Mouse (Mus musculus) c-Kit-positive CD71-positive TER-119-negative erythroid progenitor cells, embryonic 14.5 days (primary cell): ENCODE data around the gene Gm266.
"Not testable (repeated sequence)": the region's sequence is repeated elsewhere in the genome, so short reads cannot be mapped to it uniquely, and the experiment has no call there.

Experiments
- DNase-seq: peaks from one replicate; pipeline ENCODE4 v3.0.0-alpha.2; 2013; ENCODE audit warnings: low read depth

Gene Gm266

GRCm38 (mm10) chr12:111485652-111486306 is at the start of gene Gm266:
Gene Gm266 (minus strand): TSS chr12:111485823.
- no peak for DNase-seq

DNA sequence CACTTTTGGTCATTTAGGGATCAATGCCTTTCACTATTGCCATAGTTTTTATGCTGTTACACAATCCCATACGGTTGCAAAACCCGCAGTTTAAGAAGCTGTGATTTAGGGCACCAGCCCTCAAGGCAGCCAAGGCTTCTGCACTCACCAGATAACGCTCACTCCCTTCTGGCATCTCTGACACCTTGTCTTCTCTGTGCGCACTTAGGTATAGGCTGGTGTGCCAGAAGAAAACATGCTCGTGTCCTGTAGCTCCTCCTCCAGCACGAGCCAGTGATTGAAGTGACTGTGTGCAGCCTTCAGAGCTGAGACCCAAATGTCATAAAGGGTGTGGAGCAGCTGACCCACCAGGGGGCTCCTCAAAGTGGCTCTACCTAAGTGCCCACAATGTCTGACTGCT is 49.7 kb upstream of the Gm266 start:
- DNase-seq, result peak; percentile 76

GRCm38 (mm10) chr12:111533096-111533794 is 47.6 kb upstream of the Gm266 start:
- no peak for DNase-seq

DNA sequence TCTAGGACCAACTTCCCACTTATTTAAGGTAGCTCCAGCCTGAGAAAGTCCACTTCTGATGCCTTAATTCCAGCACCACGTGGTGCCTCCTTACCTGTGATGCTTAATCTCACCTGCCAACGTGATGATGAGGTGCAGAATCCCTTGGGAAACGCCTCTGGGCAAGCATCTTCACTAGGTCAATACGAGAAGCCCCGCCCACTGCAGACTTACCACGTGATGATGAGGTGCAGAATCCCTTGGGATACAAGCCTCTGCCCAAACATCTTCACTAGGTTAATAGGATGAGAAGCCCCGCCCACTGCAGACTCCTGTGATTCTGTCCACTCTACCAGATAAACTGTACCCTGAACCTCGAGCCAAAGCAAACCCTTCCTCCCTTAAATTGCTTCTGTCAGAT is 43.6 kb upstream of the Gm266 start:
- DNase-seq, result no peak

DNA sequence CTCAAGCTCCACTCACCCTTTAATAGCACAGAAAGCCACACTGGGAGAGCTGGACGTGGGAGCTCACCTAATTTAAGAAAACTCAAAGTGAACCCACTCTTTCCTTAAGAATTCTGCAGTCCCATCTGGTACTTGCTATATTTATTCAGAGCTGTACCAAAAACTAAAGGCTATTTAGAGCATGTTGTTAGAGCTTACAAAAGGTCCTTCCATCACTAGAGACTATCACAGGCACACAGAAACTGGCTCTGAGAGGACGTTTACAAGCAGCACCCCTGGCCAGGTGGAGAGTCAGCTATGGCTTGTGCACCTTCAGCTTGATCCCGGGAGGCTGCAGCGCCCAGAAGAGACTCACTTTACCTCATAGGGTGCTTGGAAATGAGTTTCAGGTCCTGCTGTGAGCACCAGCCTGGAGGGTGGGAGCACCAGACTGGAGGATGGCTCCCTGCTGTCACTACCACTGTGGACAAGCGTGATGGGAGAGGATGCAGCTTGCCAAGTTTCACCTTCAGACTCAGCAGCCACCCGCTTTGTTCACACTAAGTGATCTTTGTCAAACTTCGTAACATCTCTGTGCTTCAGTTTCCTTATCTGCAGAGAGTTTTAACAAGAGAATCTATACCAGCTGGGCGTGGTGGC is 42.1 kb upstream of the Gm266 start:
- DNase-seq, result no peak

DNA sequence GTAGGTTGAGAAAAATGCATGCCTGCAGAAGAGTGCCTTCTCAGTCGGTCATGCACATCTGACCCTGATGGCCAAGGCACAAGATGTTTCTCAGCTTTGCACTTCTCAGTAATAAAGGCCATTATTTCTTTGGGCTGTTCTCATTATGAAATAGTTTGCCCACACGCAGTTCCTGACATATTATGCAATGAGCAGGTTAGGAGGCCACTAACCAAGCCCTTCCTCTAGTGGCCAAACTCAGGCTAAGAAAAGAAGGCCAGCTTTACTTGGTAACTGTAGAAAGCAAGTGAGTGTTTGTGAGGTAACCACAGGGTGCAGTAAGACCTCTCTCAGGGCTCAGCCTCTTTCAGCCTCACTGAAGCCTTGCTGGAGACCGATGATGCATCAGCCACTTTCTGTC is 39.3 kb upstream of the Gm266 start:
- no peak for DNase-seq

DNA sequence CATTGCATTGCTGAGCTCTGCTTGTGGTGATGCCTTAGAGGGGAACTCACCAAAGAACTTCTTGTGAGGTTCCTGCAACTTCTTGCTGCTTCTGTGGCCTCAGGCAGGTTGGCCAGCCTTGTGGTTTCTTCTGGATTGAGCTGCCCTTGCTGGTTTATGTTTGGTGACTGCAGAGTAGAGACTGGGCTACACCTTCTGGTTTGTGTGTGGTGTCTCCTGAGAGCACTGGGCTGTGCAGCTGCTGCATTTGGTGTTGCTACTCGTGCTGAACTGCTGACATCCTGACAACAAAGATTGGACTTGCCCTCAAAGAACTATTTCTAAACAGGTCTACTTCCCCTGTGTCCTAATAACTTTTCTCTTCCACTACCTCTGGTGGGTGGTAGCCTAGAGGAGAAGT is 38.8 kb upstream of the Gm266 start:
- DNase-seq, result no peak

DNA sequence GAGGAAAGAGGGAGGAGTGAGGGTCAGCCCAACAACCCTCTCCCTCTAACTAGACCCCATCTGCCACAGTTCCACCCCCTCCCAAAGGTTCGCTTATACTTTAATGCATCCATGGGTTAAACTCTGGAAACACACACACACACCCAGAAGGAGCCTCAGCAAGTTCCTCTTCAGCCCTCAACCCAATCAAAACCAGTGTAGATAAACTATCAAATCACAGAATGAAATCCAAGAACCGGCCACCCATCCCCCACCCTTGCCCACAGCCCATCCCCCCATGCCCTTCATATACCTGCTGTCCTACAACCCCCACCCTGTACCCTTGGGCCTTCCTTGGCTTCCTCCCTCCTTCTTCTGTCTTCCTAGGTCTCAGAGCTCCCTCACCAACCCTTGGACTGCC is 35.4 kb upstream of the Gm266 start:
- DNase-seq, result no peak

DNA sequence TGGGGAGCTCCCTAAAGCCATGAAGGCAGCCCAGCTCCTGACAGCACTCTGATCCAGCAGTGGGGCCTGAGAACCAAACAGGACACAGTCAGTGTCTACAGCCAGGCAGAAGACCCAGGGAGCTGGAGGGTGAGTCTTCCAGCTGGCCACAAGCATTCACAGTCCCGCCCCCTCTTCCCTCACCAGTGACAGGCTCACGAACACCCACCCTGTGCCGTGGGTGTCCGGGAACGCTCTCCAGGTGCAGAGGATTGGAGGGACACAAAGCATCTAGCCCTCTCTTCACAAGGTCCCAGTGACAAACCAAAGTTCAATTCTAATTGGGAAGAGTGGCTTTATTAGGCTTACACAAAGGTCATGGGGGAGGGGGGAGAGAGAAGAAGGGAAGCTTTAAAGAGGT is 34.2 kb upstream of the Gm266 start:
- no peak for DNase-seq

GRCm38 (mm10) chr12:111518391-111518790 is 32.8 kb upstream of the Gm266 start:
- no peak for DNase-seq

DNA sequence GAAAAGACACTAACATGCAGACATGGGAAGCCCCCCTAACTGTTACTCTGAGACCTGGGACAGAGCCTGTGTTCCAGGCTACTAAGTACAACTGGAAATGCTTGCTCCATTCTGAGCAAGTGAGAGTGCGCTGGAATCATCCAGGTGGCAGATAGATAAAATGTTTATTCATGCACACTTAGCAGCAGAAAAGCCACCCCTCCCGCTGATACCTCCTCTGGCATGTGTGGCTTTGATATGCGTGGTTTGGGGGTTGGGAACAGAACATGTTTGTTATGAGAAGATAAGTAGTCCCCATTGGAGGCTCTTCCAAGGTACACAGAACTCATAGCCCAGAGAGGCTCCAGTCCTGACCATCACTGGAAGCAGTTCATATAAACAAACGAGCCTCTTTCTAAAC is 32.3 kb upstream of the Gm266 start:
- peak; percentile 93 for DNase-seq

DNA sequence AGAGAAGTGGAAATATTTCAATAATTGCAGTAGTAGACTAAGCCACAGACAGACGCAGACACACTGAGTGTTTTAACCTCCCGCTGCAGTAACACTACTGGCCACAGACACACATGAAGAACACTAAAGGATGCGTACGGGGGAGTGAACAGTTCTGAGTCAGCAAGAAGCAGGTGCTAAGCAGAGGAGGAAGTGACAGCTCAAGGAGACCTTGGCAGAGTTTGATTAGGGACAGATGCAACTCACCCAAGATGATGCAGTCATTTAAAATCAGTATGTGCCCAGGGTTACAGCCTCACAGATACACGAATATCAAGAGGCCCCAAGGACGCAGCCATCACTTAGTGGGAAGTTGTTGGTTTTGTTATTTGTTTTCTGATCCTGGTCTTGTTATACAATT is 31.2 kb upstream of the Gm266 start:
- DNase-seq, result no peak

DNA sequence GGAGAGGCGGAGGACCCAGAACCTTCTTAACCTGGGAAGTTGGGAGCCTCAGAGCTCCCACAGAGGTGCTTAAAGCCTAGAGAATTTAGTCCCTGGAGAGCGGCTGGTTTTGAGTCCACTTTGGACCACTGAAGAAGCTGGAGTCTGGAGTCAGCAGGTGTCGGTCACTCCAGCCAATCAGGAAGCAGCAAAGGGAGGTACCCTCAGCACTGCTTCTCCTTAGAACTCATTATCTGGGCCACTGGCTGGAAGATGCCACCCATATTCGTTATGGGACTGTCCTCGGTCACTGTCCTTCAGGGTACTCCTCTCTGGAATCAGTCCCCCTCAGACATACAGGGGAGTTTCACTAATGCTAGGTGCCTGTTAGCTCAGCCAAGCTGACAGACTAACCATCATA is 30.3 kb upstream of the Gm266 start:
- DNase-seq, result no peak

GRCm38 (mm10) chr12:111514874-111515649 is 29.4 kb upstream of the Gm266 start:
- no peak for DNase-seq

- DNase-seq, result no peak
These were observed 28.7 kb upstream of the Gm266 start for GRCm38 (mm10) chr12:111514231-111514792.

- DNase-seq, result no peak
These were observed 28.1 kb upstream of the Gm266 start for GRCm38 (mm10) chr12:111513673-111514072.

DNA sequence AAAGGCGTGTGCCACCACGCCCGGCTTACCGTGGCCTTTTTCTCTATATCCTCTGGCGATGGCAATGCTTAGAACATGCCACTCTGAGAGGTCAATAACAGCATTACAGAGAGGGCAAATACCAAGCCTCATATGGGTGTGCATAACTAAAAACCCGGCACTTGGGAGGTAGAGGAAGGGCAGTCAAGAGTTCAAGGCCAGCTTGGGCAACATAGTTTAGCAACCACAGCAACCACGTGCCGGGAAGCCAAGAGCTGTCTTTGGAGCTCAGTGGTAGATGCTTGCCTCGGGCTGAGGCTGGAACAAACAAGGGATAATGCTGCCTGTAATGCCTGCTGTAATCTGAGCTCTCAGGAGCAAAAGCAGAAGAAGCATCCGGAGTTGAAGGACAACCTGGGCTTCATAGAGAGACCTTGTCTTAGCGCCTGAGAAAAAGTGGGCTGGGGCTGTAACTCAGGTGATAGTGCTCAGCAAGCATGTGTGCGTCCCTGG is 27.0 kb upstream of the Gm266 start:
- DNase-seq, result no peak

DNA sequence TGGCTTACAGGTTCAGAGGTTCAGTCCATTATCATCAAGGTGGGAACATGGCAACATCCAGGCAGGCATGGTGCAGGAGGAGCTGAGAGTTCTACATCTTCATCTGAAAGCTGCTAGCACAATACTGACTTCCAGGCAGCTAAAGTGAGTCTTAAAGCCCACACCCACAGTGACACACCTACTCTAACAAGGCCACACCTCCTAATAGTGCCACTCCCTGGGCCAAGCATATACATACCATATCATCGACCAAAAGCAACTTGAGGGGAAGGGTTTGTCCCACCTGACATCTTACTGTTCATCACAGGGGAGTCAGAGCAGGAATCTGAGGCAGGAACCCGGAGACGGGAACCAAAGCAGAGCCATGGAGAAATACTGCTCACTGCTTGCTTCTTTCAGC is 22.8 kb upstream of the Gm266 start:
- not testable (repeated sequence) for DNase-seq

DNA sequence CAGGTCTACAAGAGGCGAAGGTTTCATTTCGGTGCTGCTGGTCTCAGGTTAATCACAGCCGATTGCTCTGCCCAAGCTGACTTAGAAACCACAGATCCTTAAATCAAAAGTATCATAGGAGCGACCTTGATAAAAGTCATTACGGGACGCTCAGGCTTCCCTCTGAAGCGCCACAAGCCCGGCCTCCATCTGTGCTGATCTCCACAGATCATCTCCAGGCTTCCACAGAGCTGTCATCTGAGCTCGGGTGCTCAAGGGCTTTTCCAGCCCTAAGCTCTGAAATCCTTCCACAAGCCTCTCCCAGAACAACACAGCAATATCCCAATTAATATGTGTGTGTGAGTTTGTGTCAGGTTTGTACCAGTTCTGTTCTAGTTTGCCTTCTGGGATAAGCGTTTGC is 22.3 kb upstream of the Gm266 start:
- DNase-seq, result no peak

GRCm38 (mm10) chr12:111507001-111507400 is 21.4 kb upstream of the Gm266 start:
- no peak for DNase-seq

DNA sequence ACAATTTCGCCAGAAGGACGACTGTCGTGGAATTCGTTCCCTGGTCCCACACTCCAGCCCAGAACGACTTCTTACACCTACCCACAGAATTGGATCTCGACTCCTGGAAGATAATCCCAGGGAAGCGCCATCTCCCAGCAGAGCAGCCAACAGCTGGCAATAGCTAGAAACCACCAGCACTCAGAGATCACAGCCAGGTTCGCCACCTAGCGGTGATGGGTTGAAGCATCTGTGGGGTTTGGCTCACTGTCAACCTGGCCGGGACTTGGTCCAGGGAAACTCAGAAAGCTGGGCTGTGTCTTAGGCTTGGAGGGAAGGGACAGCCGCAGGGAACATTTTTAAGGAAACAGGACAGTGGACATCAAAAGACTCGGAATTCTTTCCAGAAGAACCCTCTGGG is 19.3 kb upstream of the Gm266 start:
- peak; percentile 81 for DNase-seq

GRCm38 (mm10) chr12:111503571-111503970 is 17.9 kb upstream of the Gm266 start:
- DNase-seq, result no peak
